Mouse (Mus musculus) gonadal fat pad, adult 2 months (tissue): ENCODE data around the gene Scamp2. TPM values are rescaled to one million over a fixed set of nuclear protein-coding genes. Genes with fewer than 3 reads are reported as not detected.

Experiments used
- DNase-seq: peaks from one replicate; pipeline ENCODE4 v3.0.0-alpha.2; 2012; ENCODE audit warnings: low read depth
- polyA plus RNA-seq: library from polyadenylated mRNA; depleted of rRNA; stranded (reverse); fragments of >200 nt; gene quantifications from 2 replicates; pipeline ENCODE4 v1.2.3, GENCODE M21; 2012

Scamp2 gene
- polyA plus RNA-seq, 1 experiment: 109 TPM

GRCm38 (mm10) chr9:57593454-57594173, 32.9 kb downstream of the Scamp2 start:
- no peak for DNase-seq

GRCm38 (mm10) chr9:57594174-57594509, 33.4 kb downstream of the Scamp2 start:
- DNase-seq: no peak

GRCm38 (mm10) chr9:57597265-57597664, 36.5 kb downstream of the Scamp2 start:
- DNase-seq: no peak

- DNase-seq: no peak
Measured at GRCm38 (mm10) chr9:57597929-57598382, 37.2 kb downstream of the Scamp2 start.

GRCm38 (mm10) chr9:57598851-57599563, 38.3 kb downstream of the Scamp2 start:
- no peak for DNase-seq

GRCm38 (mm10) chr9:57600620-57601352, 40.0 kb downstream of the Scamp2 start:
- no peak for DNase-seq

- no peak for DNase-seq
Measured at GRCm38 (mm10) chr9:57601353-57601706, 40.6 kb downstream of the Scamp2 start.

GRCm38 (mm10) chr9:57602098-57602497, 41.4 kb downstream of the Scamp2 start:
- no peak for DNase-seq

- DNase-seq: no peak
Measured at GRCm38 (mm10) chr9:57604875-57605274, 44.1 kb downstream of the Scamp2 start.

GRCm38 (mm10) chr9:57605503-57605902, 44.8 kb downstream of the Scamp2 start:
- no peak for DNase-seq

GRCm38 (mm10) chr9:57606139-57606851, 45.6 kb downstream of the Scamp2 start, which contains the start of gene Cplx3:
Cplx3 (minus strand) TSS chr9:57606281.
- DNase-seq: no peak

GRCm38 (mm10) chr9:57609803-57610202, 49.1 kb downstream of the Scamp2 start:
- no peak for DNase-seq

- DNase-seq: peak; percentile 97
Measured at GRCm38 (mm10) chr9:57610359-57610826, 49.6 kb downstream of the Scamp2 start.

GRCm38 (mm10) chr9:57612587-57612986, 51.8 kb downstream of the Scamp2 start:
- no peak for DNase-seq

- DNase-seq: peak; percentile 26
Measured at GRCm38 (mm10) chr9:57613975-57614374, 53.2 kb downstream of the Scamp2 start.

- DNase-seq: peak; percentile 69
Measured at GRCm38 (mm10) chr9:57614786-57615185, 54.0 kb downstream of the Scamp2 start.

- DNase-seq: peak; percentile 31
Measured at GRCm38 (mm10) chr9:57617556-57618169, 56.9 kb downstream of the Scamp2 start.

- no peak for DNase-seq
Measured at GRCm38 (mm10) chr9:57618854-57619253, 58.1 kb downstream of the Scamp2 start.

GRCm38 (mm10) chr9:57620674-57621073, 59.9 kb downstream of the Scamp2 start, which contains the start of gene Lman1l:
Lman1l (minus strand) TSS chr9:57620774.
- no peak for DNase-seq

GRCm38 (mm10) chr9:57624295-57624694, 63.6 kb downstream of the Scamp2 start:
- no peak for DNase-seq
